Mouse (Mus musculus): ENCODE data around the gene 6030458C11Rik. TPM values are rescaled to one million over a fixed set of nuclear protein-coding genes. Genes with fewer than 3 reads are reported as not detected.
A peak's percentile ranks its signal among the peaks of the same experiment; 100 is the strongest.

The 6030458C11Rik gene
- polyA plus RNA-seq, 1 experiment from 2014 or later: 31.3 TPM

DNA sequence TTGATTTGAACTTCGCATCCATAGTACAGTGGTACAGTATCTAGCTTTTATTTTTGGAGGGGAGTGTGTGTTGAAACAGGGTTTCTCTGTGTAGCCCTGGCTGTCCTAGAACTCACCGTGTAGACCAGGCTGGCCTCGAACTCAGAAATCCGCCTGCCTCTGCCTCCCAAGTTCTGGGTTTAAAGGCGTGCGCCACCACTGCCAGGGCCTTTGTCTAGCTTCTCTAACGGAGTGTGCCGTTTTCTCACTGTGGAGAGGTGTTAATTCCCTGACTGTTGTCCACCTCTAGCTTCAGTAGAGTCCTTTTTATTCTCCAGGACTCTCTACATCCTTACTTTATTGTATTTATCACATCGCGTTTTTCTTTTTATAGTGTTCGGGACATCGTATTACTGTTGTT, 959 bp upstream of the 6030458C11Rik start:
- Histone ChIP-seq H3K4me2 (ENCODE audit: low read length) (peak overlapping the region; percentile 72), H3K27ac (ENCODE audit: low read length) (peak overlapping the region; percentile 77; the same call in 1 of the 2 replicates), H3K4me1 (ENCODE audit: control insufficient read depth, insufficient read depth, low read length) (peaks cover 22% of the 10 kb centered on the region), H3K4me3 (ENCODE audit: low read depth, low read length) (peak overlapping the region; percentile 80), H3K9ac (ENCODE audit: low read depth, low read length) (peak overlapping the region; percentile 84), H3K36me3 (ENCODE audit: control insufficient read depth, insufficient read depth, low read length) (peaks cover 7% of the 10 kb centered on the region; the same call in 1 of the 2 replicates), H3K9me3 (replicated peaks; ENCODE audit: control insufficient read depth, low read length, poor library complexity, severe bottlenecking) (no peaks in the 10 kb centered on the region), H3K27me3 (ENCODE audit: control insufficient read depth, insufficient read depth, low read depth, low read length) (no peaks in the 10 kb centered on the region)
- ATAC-seq: no peak
- WGBS: 58% methylated on average over 12 of the region's 12 CpGs

- ATAC-seq: peak; percentile 71
- Histone ChIP-seq H3K9me3 (replicated peaks; ENCODE audit: control insufficient read depth, low read length, poor library complexity, severe bottlenecking) (no peaks in the 10 kb centered on the region), H3K4me2 (ENCODE audit: low read length) (peak overlapping the region; percentile 72), H3K4me1 (ENCODE audit: control insufficient read depth, insufficient read depth, low read length) (peaks cover 22% of the 10 kb centered on the region), H3K9ac (ENCODE audit: low read depth, low read length) (peak overlapping the region; percentile 84), H3K27ac (ENCODE audit: low read length) (peak overlapping the region; percentile 77), H3K36me3 (ENCODE audit: control insufficient read depth, insufficient read depth, low read length) (peaks cover 6% of the 10 kb centered on the region; the same call in 1 of the 2 replicates), H3K27me3 (ENCODE audit: control insufficient read depth, insufficient read depth, low read depth, low read length) (no peaks in the 10 kb centered on the region), H3K4me3 (ENCODE audit: low read depth, low read length) (peak overlapping the region; percentile 80)
- under 1% methylated on average over 31 of the region's 31 CpGs for WGBS
Observed at GRCm38 (mm10) chr15:12824965-12825364, 516 bp upstream of the 6030458C11Rik start.

DNA sequence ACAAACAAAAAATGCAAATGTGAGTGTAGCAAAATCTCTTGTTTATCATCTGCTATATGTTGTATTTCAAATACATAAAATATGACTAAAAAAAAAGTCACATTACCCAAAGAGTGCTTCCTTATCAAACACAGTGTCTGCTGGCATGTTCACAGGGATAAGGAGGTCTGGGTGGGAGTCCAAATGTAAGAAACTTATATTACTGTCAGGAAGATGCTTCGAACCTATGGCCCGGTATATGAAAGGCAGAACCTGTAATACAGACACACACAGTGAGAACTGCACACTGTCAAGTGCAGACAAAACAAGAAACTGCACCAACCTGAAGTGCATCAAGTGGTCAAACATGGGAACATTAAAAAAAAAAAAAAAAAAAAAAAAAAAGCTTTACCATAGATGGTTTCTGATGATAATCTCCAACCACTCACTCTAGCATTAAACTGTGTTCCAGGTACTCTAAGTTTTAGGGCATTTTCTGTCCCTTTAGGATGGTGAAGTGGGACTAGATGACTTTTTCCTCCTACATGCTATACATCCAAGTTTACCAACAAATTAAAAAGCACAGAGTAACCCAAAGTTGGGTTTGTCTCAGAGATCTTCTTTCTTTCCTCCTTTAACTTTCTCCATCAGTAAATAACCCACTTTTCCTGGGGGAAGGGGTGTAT, 862 bp downstream of the 6030458C11Rik start:
- Histone ChIP-seq H3K36me3 (ENCODE audit: control insufficient read depth, insufficient read depth, low read length) (0 out of 2 replicates have a peak, but pooled peaks cover 8% of the 10 kb centered on the region), H3K9me3 (replicated peaks; ENCODE audit: control insufficient read depth, low read length, poor library complexity, severe bottlenecking) (no peaks in the 10 kb centered on the region), H3K4me3 (ENCODE audit: low read depth, low read length) (peak overlapping the region; percentile 80), H3K4me2 (ENCODE audit: low read length) (peak overlapping the region; percentile 84), H3K27ac (ENCODE audit: low read length) (peak overlapping the region; percentile 71; the same call in 1 of the 2 replicates), H3K4me1 (ENCODE audit: control insufficient read depth, insufficient read depth, low read length) (peaks cover 22% of the 10 kb centered on the region), H3K9ac (ENCODE audit: low read depth, low read length) (peak overlapping the region; percentile 85), H3K27me3 (ENCODE audit: control insufficient read depth, insufficient read depth, low read depth, low read length) (no peaks in the 10 kb centered on the region)
- ATAC-seq: no peak
- 92% methylated on average over 2 of the region's 2 CpGs for WGBS

GRCm38 (mm10) chr15:12822416-12823395, 1.7 kb downstream of the 6030458C11Rik start:
- no peak for ATAC-seq
- H3K27ac ChIP-seq (ENCODE audit: low read length): no peak overlapping the region
- H3K4me1 ChIP-seq (ENCODE audit: control insufficient read depth, insufficient read depth, low read length): peaks cover 22% of the 10 kb centered on the region
- no peaks in the 10 kb centered on the region for H3K9me3 ChIP-seq (replicated peaks; ENCODE audit: control insufficient read depth, low read length, poor library complexity, severe bottlenecking)
- peaks cover 13% of the 10 kb centered on the region for H3K36me3 ChIP-seq (ENCODE audit: control insufficient read depth, insufficient read depth, low read length)
- H3K4me2 ChIP-seq (ENCODE audit: low read length): no peak overlapping the region
- H3K4me3 ChIP-seq (ENCODE audit: low read depth, low read length): no peak overlapping the region
- H3K9ac ChIP-seq (ENCODE audit: low read depth, low read length): no peak overlapping the region
- WGBS: 72% methylated on average over 9 of the region's 9 CpGs
- H3K27me3 ChIP-seq (ENCODE audit: control insufficient read depth, insufficient read depth, low read depth, low read length): no peaks in the 10 kb centered on the region

GRCm38 (mm10) chr15:12817592-12817991, 6.9 kb downstream of the 6030458C11Rik start:
- H3K4me2 ChIP-seq (ENCODE audit: low read length): no peak overlapping the region
- H3K9ac ChIP-seq (ENCODE audit: low read depth, low read length): no peak overlapping the region
- no peak for ATAC-seq
- no peaks in the 10 kb centered on the region for H3K9me3 ChIP-seq (replicated peaks; ENCODE audit: control insufficient read depth, low read length, poor library complexity, severe bottlenecking)
- H3K4me1 ChIP-seq (ENCODE audit: control insufficient read depth, insufficient read depth, low read length): 0 out of 2 replicates have a peak, but pooled peaks cover 2% of the 10 kb centered on the region
- H3K4me3 ChIP-seq (ENCODE audit: low read depth, low read length): no peak overlapping the region
- no peak overlapping the region for H3K27ac ChIP-seq (ENCODE audit: low read length)
- peaks cover 47% of the 10 kb centered on the region for H3K36me3 ChIP-seq (ENCODE audit: control insufficient read depth, insufficient read depth, low read length)
- WGBS: 95% methylated on average over 8 of the region's 8 CpGs
- H3K27me3 ChIP-seq (ENCODE audit: control insufficient read depth, insufficient read depth, low read depth, low read length): no peaks in the 10 kb centered on the region

DNA sequence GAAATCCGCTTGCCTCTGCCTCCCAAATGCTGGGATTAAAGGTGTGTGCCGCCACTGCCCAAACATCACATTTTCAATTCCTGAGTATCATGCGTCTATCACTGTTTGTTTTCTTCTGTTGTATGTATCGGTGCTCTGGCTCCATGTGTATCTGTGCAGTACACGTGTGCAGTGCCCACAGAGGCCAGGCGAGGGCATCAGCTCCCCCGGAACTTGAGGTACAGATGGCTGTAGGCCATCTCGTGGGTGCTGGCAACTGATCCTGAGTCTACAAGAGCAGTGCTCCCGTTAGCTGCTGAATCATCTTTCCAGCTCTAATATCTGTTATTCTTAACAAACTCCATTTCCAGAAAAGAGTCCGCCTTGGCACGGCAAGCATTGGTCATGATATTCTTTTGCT, 11.8 kb downstream of the 6030458C11Rik start:
- H3K4me2 ChIP-seq (ENCODE audit: low read length): no peak overlapping the region
- H3K36me3 ChIP-seq (ENCODE audit: control insufficient read depth, insufficient read depth, low read length): peaks cover 55% of the 10 kb centered on the region
- ATAC-seq: no peak
- 96% methylated on average over 11 of the region's 11 CpGs for WGBS
- H3K9me3 ChIP-seq (replicated peaks; ENCODE audit: control insufficient read depth, low read length, poor library complexity, severe bottlenecking): no peaks in the 10 kb centered on the region
- no peak overlapping the region for H3K9ac ChIP-seq (ENCODE audit: low read depth, low read length)
- no peak overlapping the region for H3K4me3 ChIP-seq (ENCODE audit: low read depth, low read length)
- H3K27me3 ChIP-seq (ENCODE audit: control insufficient read depth, insufficient read depth, low read depth, low read length): no peaks in the 10 kb centered on the region
- H3K27ac ChIP-seq (ENCODE audit: low read length): no peak overlapping the region
- H3K4me1 ChIP-seq (ENCODE audit: control insufficient read depth, insufficient read depth, low read length): no peaks in the 10 kb centered on the region

DNA sequence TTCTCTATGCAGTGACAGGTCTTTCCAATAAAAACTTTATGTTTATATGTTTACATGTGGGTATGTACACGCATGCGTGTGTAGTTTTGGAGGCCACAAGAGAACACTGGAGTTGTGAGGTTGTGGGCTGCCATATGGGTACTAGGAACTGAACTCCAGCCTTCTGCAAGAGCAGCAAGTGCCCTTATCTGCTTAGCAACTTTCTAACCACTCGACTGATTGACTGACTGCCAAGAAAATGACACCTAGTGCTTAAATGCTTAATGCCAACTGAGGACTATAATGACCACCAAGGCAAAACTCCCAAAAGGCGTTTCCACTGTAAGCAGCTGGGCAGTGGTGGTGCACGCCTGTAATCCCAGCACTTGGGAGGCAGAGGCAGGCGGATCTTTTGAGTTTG, 15.1 kb downstream of the 6030458C11Rik start:
- Histone ChIP-seq H3K27me3 (ENCODE audit: control insufficient read depth, insufficient read depth, low read depth, low read length) (no peaks in the 10 kb centered on the region), H3K9ac (ENCODE audit: low read depth, low read length) (no peak overlapping the region), H3K9me3 (replicated peaks; ENCODE audit: control insufficient read depth, low read length, poor library complexity, severe bottlenecking) (no peaks in the 10 kb centered on the region), H3K36me3 (ENCODE audit: control insufficient read depth, insufficient read depth, low read length) (peaks cover 41% of the 10 kb centered on the region), H3K4me2 (ENCODE audit: low read length) (no peak overlapping the region), H3K4me1 (ENCODE audit: control insufficient read depth, insufficient read depth, low read length) (no peaks in the 10 kb centered on the region), H3K4me3 (ENCODE audit: low read depth, low read length) (no peak overlapping the region), H3K27ac (ENCODE audit: low read length) (no peak overlapping the region)
- 96% methylated on average over 6 of the region's 6 CpGs for WGBS
- no peak for ATAC-seq

DNA sequence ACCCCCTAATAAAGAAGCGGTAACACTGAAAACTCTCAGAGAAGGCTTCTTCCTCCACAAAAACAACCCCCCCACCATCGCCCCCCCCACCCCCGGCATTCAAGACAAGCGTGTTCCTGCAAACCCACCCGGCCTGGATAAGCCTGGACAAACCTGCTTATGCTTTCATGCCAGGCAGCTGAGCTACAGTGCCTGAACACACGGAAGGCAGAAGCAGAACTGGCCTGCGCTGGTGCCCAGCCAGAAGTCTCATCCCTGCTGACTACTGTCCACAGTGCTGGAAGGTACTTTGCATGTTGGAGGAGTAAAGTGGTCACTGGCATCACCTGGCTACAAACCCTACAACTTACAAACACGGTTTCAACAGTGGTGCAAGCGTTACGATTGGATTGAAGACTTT, 17.4 kb downstream of the 6030458C11Rik start:
- no peak for ATAC-seq

DNA sequence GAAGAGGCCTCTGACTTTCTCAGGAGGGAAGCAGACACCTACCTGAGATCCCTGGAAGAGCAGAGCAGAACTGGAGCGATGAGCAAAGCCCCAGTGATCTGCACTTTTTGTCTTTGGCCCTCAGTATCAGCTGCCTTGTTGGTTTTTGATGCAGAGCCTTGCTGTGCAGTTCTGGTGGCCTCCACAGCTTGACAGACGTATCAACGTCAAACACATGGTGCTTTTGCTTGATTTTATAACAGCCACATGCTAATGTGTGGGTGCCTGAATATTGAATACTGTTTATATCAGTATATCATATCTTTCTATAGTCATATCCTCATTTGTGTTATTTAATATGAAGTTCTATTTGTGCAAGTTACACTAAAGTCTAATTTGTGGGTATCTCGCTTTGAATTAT, 19.4 kb downstream of the 6030458C11Rik start:
- Histone ChIP-seq H3K4me3 (ENCODE audit: low read depth, low read length) (no peak overlapping the region), H3K9me3 (replicated peaks; ENCODE audit: control insufficient read depth, low read length, poor library complexity, severe bottlenecking) (no peaks in the 10 kb centered on the region), H3K27ac (ENCODE audit: low read length) (no peak overlapping the region), H3K9ac (ENCODE audit: low read depth, low read length) (no peak overlapping the region), H3K4me1 (ENCODE audit: control insufficient read depth, insufficient read depth, low read length) (no peaks in the 10 kb centered on the region), H3K36me3 (ENCODE audit: control insufficient read depth, insufficient read depth, low read length) (peaks cover 17% of the 10 kb centered on the region), H3K4me2 (ENCODE audit: low read length) (no peak overlapping the region), H3K27me3 (ENCODE audit: control insufficient read depth, insufficient read depth, low read depth, low read length) (no peaks in the 10 kb centered on the region)
- WGBS: 86% methylated on average over 4 of the region's 4 CpGs
- ATAC-seq: no peak

More for the DNA sequence above, 17.4 kb downstream of the 6030458C11Rik start:
- H3K9ac ChIP-seq (ENCODE audit: low read depth, low read length): no peak overlapping the region
- H3K9me3 ChIP-seq (replicated peaks; ENCODE audit: control insufficient read depth, low read length, poor library complexity, severe bottlenecking): no peaks in the 10 kb centered on the region
- WGBS: 93% methylated on average over 10 of the region's 10 CpGs
- no peak overlapping the region for H3K4me2 ChIP-seq (ENCODE audit: low read length)
- H3K4me1 ChIP-seq (ENCODE audit: control insufficient read depth, insufficient read depth, low read length): no peaks in the 10 kb centered on the region
- no peaks in the 10 kb centered on the region for H3K27me3 ChIP-seq (ENCODE audit: control insufficient read depth, insufficient read depth, low read depth, low read length)
- H3K36me3 ChIP-seq (ENCODE audit: control insufficient read depth, insufficient read depth, low read length): peaks cover 31% of the 10 kb centered on the region
- H3K4me3 ChIP-seq (ENCODE audit: low read depth, low read length): no peak overlapping the region
- no peak overlapping the region for H3K27ac ChIP-seq (ENCODE audit: low read length)
